Mouse (Mus musculus): ENCODE measurements around the gene Nup62.

- no peak for TF ChIP-seq CTCF (IDR thresholded peaks at IDR 0.05; ENCODE audit: low read depth)
- TF ChIP-seq EP300 (IDR thresholded peaks at IDR 0.05; ENCODE audit: low read depth): peak; percentile 21; the same call in 1 of the 2 replicates
Measured at GRCm38 (mm10) chr7:44854356-44855031, 38.6 kb downstream of the Nup62 start.

Measured in liver, embryonic 14.5 days (tissue).